ENCODE assay signal across 10 mouse cellular contexts in the genomic region with DNA sequence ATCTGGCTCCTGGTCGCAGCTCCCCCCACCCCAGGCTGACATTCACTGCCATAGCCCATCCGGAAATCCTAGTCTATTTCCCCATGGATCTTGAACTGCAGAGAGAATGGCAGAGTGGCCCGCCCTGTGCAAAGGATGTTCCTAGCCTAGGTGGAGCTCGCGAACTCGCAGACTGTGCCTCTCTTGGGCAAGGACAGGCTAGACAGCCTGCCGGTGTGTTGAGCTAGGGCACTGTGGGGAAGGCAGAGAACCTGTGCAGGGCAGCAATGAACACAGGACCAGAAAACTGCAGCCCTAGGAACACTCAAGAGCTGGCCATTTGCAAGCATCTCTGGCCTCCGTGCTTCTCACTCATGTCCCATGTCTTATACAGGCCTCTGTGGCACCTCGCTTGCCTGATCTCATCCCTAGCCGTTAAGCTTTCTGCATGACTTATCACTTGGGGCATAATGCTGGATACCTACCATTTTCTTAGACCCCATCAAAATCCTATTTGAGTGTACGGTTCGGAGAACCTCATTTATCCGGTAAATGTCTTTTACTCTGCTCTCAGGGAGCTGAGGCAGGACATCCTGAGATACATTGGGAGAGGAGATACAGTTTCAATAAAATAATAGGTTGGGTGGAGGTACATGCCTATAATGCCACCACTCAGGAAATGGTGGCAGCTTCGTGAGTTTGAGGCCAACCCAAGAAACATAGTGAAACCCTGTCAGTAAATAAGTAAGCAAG. TPM values are rescaled to one million over a fixed set of nuclear protein-coding genes. Genes with fewer than 3 reads are reported as not detected.
DNase-seq lines count a peak whose midpoint lies in the region; ATAC-seq lines count a peak whose summit lies in the region.
"Had no signal": no experiment of that assay in that cellular context is flagged by ENCODE, and none has a peak within 500 bp of the region (broad histone marks: within the 10 kb centered on the region; RNA-seq: fewer than 3 reads in every experiment).

No protein-coding gene starts in this region.

- no peak overlapping the region for H3K9ac ChIP-seq in forebrain, embryonic 15.5 days (replicated peaks)
- H3K9ac ChIP-seq in lung, embryonic 16.5 days (ENCODE audit: low read length) = no peak overlapping the region
- 0 out of 2 replicates have a peak overlapping the region, but pooled peaks have one; percentile 13 for H3K9ac ChIP-seq in hindbrain, embryonic 16.5 days (ENCODE audit: low read depth, low read length)

- no peaks in the 10 kb centered on the region for H3K9me3 ChIP-seq in forebrain, embryonic 15.5 days
- H3K9me3 ChIP-seq in forebrain, embryonic 10.5 days = no peaks in the 10 kb centered on the region
- H3K9me3 ChIP-seq in lung, embryonic 16.5 days (ENCODE audit: control insufficient read depth, low read length) = no peaks in the 10 kb centered on the region
- H3K9me3 ChIP-seq in hindbrain, embryonic 16.5 days (ENCODE audit: control insufficient read depth, low read length) = no peaks in the 10 kb centered on the region

- peak overlapping the region; percentile 60 for H3K4me2 ChIP-seq in forebrain, embryonic 15.5 days (replicated peaks)
- H3K4me2 ChIP-seq in lung, embryonic 16.5 days (ENCODE audit: low read depth, low read length) = no peak overlapping the region
- H3K4me2 ChIP-seq in hindbrain, embryonic 16.5 days (ENCODE audit: low read length) = peak overlapping the region; percentile 82

- no peak for ATAC-seq in forebrain, embryonic 15.5 days (replicated peaks)
- ATAC-seq in lung, embryonic 16.5 days (ENCODE audit: low read depth) = no peak
- no peak for ATAC-seq in hindbrain, embryonic 16.5 days

- DNase-seq in forebrain, embryonic 10.5 days (ENCODE audit: extremely low spot score, low spot score) = no peak
- no peak for DNase-seq in lung, postnatal 25 days (ENCODE audit: low spot score)
- peak; percentile 86 for DNase-seq in thymus, postnatal 14 days
- no peak for DNase-seq in retina, embryonic 14.5 days (ENCODE audit: low spot score)
- no peak for DNase-seq in urinary bladder, postnatal 4 days (ENCODE audit: low spot score in 2 of 2)
- DNase-seq: spleen, adult 18-20 months had no signal

- H3K4me3 ChIP-seq in forebrain, embryonic 15.5 days = peak overlapping the region; percentile 39
- no peak overlapping the region for H3K4me3 ChIP-seq in forebrain, embryonic 10.5 days
- H3K4me3 ChIP-seq in lung, embryonic 16.5 days (ENCODE audit: low read length) = peak overlapping the region; percentile 1; the same call in 1 of the 2 replicates
- H3K4me3 ChIP-seq in hindbrain, embryonic 16.5 days (ENCODE audit: low read length) = peak overlapping the region; percentile 56

- WGBS in forebrain, embryonic 15.5 days = 40% methylated on average over 14 of the region's 14 CpGs
- WGBS in forebrain, embryonic 10.5 days = 38% methylated on average over 14 of the region's 14 CpGs
- WGBS in lung, embryonic 16.5 days = 36% methylated on average over 14 of the region's 14 CpGs
- WGBS in hindbrain, embryonic 16.5 days = 44% methylated on average over 14 of the region's 14 CpGs

- H3K36me3 ChIP-seq in forebrain, embryonic 15.5 days = no peaks in the 10 kb centered on the region
- H3K36me3 ChIP-seq in forebrain, embryonic 10.5 days (replicated peaks) = no peaks in the 10 kb centered on the region
- no peaks in the 10 kb centered on the region for H3K36me3 ChIP-seq in lung, embryonic 16.5 days (ENCODE audit: control insufficient read depth, insufficient read depth, low read length)
- no peaks in the 10 kb centered on the region for H3K36me3 ChIP-seq in hindbrain, embryonic 16.5 days (ENCODE audit: control insufficient read depth, insufficient read depth, low read length)

- H3K27ac ChIP-seq in forebrain, embryonic 15.5 days (replicated peaks) = no peak overlapping the region
- no peak overlapping the region for H3K27ac ChIP-seq in forebrain, embryonic 10.5 days
- no peak overlapping the region for H3K27ac ChIP-seq in lung, embryonic 16.5 days (ENCODE audit: low read length)
- no peak overlapping the region for H3K27ac ChIP-seq in hindbrain, embryonic 16.5 days (ENCODE audit: low read depth, low read length)

- peaks cover 23% of the 10 kb centered on the region for H3K4me1 ChIP-seq in forebrain, embryonic 15.5 days
- H3K4me1 ChIP-seq in forebrain, embryonic 10.5 days = peaks cover 20% of the 10 kb centered on the region
- peaks cover 5% of the 10 kb centered on the region for H3K4me1 ChIP-seq in lung, embryonic 16.5 days (replicated peaks; ENCODE audit: control insufficient read depth, insufficient read depth, low read length)
- peaks cover 12% of the 10 kb centered on the region for H3K4me1 ChIP-seq in hindbrain, embryonic 16.5 days (ENCODE audit: control insufficient read depth, insufficient read depth, low read depth, low read length)

- H3K27me3 ChIP-seq in forebrain, embryonic 15.5 days = peaks cover 18% of the 10 kb centered on the region
- H3K27me3 ChIP-seq in forebrain, embryonic 10.5 days (ENCODE audit: poor library complexity, severe bottlenecking) = peaks cover 68% of the 10 kb centered on the region
- H3K27me3 ChIP-seq in lung, embryonic 16.5 days (ENCODE audit: control insufficient read depth, insufficient read depth, low read depth, low read length) = peaks cover 39% of the 10 kb centered on the region
- peaks cover 27% of the 10 kb centered on the region for H3K27me3 ChIP-seq in hindbrain, embryonic 16.5 days (replicated peaks; ENCODE audit: control insufficient read depth, insufficient read depth, low read length)

RNA-seq across cellular contexts. Expression of gene Thy1, which starts 1.4 kb away (rescaled TPM):
- 3.2 and 3.7 TPM in 2 replicates for polyA plus RNA-seq in forebrain, embryonic 15.5 days (2015; fragmentation: Nextera tagmentation; extraction: Ambion mirVana)
- polyA plus RNA-seq in forebrain, embryonic 10.5 days (2016; fragmentation: Nextera tagmentation; extraction: Ambion mirVana) = not detected in 2 replicates
- 2.4 and 4.1 TPM in 2 replicates for polyA plus RNA-seq in lung, embryonic 16.5 days (2015; fragmentation: Nextera tagmentation; extraction: Ambion mirVana)
- polyA plus RNA-seq in hindbrain, embryonic 16.5 days (2015; fragmentation: Nextera tagmentation; extraction: Ambion mirVana) = 10.2 and 18.7 TPM in 2 replicates

RNA-seq across cellular contexts. Expression of gene Usp2, which starts 22.2 kb away (rescaled TPM):
- 9.0 and 10.0 TPM in 2 replicates for polyA plus RNA-seq in forebrain, embryonic 15.5 days (2015; fragmentation: Nextera tagmentation; extraction: Ambion mirVana)
- polyA plus RNA-seq in forebrain, embryonic 10.5 days (2016; fragmentation: Nextera tagmentation; extraction: Ambion mirVana) = 12.7 and 12.9 TPM in 2 replicates
- 12.2 and 16.9 TPM in 2 replicates for polyA plus RNA-seq in lung, embryonic 16.5 days (2015; fragmentation: Nextera tagmentation; extraction: Ambion mirVana)
- 12.8 and 18.6 TPM in 2 replicates for polyA plus RNA-seq in hindbrain, embryonic 16.5 days (2015; fragmentation: Nextera tagmentation; extraction: Ambion mirVana)

RNA-seq across cellular contexts. Expression of gene Mfrp, which starts 56.9 kb away (rescaled TPM):
- polyA plus RNA-seq in forebrain, embryonic 15.5 days (2015; fragmentation: Nextera tagmentation; extraction: Ambion mirVana) = 0.18 and 0.23 TPM in 2 replicates
- polyA plus RNA-seq in forebrain, embryonic 10.5 days (2016; fragmentation: Nextera tagmentation; extraction: Ambion mirVana) = 0.15 and 0.26 TPM in 2 replicates
- polyA plus RNA-seq in lung, embryonic 16.5 days (2015; fragmentation: Nextera tagmentation; extraction: Ambion mirVana) = 0.20 and 0.21 TPM in 2 replicates
- 0.20 and 0.31 TPM in 2 replicates for polyA plus RNA-seq in hindbrain, embryonic 16.5 days (2015; fragmentation: Nextera tagmentation; extraction: Ambion mirVana)
- polyA plus RNA-seq: liver, embryonic 16.5 days had no signal
